Mouse (Mus musculus): ENCODE results near the gene Nrsn2.

Gene Nrsn2

DNA sequence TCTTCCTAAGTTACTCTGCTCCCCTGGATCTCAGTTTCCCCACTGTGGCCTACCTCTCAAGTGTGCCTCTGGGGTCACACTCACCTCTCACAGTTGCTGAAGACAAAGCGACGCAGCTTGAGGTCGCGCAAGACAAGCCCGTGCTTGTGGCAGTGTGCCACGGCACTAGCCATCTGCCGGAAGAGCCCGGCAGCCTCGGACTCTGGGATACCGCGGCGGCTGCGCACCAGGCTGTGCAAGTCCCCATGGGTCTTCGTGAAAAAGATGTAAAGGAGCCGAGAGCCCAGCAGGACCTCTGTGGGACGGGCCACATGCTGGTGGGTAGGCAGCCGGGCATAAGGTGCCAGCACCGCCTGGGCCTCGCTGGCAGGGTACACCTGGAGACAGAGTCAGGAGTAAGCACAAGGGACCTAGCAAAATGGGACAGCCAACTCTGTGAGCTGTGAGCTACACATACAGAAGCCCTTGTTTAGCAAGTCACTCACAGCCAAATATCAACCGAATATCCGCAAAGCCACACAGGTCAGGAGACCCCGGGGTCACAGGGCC is 36.7 kb downstream of the Nrsn2 start:
- peak; percentile 73 to 82 for DNase-seq

DNA sequence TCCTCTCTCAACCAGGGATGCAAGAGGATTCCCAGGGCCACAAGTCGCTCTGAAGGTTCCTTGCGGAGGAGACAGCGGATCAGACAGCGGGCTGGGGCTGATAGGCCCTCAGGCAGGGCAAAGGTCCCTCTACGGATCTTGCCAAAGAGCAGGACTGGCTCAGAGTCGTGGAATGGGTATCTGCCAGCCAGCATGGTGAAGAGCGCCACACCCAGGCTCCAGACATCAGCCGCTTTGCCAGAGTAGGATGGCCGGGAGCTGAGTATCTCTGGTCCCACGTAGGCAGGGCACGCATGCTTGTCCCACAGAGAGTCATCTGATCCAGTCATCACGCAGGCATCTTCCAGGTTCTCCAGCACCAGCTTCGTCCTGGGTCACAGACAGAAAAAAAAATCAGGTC is 38.1 kb downstream of the Nrsn2 start:
- DNase-seq: no peak

DNA sequence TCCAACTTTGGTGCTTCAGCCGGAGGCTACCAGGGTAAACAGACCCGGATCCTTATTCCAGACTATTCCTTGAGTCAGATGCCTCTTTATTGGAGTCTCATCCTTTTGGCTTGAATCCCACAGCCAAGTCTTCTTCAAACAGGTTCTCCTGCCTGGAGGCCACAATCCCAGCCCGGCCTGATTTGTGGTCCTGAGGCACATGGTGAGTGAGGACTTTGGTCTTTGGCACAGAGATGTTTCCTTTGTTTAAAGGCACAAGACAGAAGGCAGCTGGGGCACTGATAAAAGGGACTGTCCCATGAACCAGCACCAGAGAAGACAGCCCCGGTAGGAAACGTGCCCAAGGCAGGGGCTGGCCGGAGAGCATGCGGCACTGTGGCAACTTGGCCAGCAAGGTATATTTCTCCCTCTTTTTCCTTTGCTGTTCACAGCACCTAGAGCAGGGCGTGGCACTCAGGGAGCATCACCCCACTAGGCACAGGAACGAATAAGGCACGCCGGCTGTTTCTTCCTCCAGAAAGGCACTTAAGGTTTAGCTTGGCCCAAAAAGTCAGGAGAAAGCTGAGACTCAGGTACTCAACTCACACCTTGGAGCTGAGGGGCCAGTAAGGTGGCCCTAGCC is 38.7 kb downstream of the Nrsn2 start:
- DNase-seq: no peak

DNA sequence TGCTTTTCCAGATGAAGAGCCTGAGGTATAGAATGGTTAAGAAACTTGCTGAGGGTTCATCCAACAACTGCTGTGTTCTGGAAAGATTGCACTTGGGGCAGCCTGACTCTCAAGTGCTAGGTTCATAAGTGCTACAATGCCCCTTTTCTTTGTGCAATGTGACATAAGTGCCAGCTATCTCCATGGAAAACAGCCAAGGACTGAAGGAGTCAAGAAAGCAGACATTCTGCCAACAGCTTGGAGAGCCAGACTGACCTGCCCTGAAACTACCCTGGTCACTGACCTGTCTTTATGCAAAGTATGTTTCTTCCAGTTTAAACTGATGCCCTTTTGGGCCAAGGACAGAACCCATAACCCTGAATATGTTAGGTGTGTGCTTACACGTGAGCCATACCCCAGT is 39.6 kb downstream of the Nrsn2 start:
- DNase-seq: peak; percentile 35 to 57

DNA sequence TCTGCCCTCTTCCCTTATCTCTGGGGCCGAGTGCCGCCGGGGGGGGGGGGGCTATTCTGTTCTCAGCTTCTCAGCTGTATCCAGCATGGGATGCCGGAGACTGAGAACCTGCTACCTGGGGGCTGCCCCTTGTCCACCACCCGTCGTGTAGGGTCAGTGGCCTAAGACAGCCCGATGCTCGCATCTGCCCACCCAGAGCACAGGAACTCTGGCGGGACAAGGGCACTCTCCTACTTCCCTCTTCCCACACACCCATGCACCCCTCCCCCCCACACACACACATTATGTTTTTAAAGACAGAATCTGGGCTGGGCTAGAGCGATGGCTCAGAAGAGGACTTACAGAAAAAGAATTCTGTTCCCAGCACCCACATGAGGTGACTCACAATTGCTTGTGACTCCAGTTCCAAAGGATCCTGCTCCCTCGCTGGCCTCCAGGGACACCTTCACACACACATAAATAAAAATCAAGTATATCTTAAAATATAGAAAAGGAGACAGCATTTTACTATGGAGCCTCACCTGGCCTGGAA is 41.1 kb downstream of the Nrsn2 start:
- no peak for DNase-seq

DNA sequence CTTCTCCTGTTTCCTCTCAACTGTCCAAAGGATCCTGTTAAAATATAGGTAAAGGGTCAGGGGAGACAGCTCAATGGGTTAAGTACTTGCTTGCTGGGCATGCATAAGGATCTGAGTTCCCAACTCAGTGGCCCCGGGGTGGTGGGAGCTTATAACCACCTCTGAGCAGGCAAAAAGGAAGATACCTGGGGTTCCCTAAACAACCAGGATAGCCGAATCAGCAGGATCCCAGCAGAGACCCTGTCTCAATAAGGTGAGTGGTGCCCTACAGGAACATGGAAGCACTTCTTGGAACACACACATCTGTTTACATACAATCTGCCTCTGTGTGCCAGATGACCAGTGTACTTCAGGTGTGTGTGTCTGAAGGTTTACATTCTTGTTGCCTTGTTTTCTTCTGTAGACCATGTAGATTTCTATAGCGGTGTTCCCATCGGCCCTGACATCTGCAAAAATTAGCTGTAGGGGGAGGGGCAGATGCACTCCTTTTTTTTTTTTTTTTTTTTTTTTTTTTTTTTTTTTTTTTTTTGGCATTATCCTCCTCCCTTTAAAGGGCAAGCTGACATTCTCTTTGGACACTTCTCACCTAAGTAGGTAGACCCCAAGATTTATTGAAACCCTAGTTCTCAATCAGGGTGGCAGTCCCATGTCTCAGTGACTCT is 43.0 kb downstream of the Nrsn2 start:
- DNase-seq: no peak

DNA sequence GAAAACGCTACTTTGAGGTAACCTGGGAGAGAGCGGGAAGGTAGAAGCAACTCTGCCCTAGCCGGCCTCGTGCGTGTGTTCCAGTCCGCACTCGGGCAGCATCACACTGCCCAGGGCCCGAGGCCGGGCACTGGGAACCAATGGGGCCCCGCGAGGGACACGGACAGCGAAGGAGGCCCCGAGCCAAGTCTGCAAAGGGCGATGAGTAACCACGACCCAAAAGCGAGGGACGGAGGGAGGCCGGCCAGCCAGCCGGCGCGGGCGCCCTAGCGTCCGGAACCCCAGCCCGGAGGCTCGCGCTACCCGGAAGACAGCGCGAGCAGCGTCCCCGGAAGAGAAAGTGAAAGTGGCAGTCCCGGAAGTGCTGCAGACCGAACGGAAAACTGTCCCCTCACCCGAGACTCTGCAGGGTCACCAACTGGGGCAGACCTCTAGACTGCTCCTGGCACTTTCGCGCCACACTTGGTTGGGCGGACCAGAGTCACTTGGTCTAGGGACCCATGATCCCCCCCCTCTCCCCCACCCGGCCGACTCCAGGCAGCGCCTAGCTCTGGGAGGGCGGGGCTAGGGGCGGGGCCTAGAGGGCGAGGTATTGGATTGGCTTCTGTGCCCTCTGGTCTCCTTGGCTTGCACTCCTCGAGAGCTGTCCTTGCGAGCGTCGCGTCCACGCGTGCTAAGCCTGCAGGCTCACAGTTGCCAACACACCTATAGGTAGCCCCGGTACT is 44.2 kb downstream of the Nrsn2 start, which contains the start of gene Rbck1:
TSS of gene Rbck1 (minus strand) at position 553 of the 725 bp plus-strand sequence.
- DNase-seq: peak; percentile 92 to 95

DNA sequence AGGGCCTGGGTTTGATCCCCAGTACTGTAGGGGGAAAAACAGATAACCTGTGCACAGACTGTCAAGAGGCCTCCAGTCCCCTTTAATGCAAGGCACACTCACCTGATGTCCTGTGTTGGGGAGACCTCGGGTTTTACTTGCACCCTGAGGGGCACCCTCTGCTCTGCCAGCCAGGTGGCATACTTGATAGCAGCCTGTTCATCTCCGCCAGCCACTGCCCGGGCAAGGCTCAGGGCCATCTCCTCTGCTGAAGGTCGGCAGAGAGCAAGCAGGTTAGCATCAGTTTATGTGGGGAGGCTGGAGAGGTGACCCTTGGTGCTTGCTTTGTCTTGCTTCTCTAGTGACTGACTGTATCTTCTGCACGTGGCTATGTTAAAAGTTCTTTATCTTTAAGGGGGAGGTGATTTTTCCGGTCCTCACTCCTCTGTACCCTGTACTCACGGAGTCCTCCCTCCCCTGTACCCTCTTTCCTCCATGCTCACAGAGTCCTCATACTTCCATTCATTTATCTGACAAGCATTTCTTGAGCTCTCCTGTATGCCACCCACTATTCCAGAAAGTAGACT is 45.5 kb downstream of the Nrsn2 start:
- DNase-seq: no peak

DNA sequence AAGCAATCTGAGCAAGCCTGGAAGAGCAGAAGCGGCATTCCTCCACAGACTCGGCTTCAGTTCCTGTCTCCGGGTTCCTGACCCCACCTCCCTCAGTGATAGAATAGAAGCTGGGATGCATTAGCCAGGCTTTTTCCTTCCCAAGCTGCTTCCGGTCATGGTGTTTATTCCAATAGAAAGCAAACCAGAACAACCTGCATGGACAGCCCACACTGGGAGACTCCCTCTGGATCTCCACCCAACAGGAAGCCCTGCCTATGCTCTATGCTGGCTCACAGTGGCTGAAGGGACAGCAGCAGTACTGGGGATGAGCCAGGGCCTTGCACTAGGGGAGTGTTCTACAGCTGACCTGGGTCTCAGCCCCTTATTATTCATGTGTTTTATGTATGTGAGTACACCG is 48.5 kb downstream of the Nrsn2 start:
- no peak for DNase-seq

DNA sequence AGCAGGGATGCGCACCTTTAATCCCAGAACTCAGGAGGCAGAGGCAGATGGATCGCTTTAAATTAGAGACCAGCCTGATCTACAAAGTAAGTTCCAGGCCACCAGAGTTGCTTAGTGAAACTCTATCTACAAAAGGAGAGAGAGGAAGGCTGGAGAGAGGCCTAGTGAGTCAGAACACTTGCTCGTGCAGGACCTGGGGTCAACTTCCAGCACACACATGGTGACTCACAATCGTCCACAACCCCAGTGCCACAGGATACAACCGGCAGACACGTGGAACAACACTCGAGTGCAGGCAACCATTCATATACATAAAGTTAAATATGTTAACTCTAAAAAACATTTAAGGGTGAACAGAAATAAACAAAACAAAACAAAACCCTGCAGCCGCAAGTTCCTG is 49.8 kb downstream of the Nrsn2 start:
- no peak for DNase-seq

DNA sequence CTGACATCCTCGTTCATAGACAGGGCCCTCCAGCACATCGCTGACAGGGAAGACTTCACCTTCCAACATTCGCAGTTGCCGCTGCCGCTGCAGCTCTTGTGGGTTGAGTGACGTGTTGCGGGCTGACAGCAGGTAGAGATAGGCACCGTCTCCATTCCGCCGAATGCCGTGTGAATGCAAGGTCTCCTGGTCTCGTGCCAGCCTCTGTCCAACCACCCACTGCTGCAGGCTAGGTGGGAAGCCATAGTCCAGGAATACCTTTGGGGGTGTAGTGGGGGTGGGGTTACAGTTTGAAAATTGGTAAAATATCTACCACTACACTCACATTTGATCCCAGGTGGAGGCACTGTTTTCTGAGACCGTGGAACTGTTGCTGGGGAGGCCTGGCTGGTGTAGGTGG is 50.3 kb downstream of the Nrsn2 start:
- no peak for DNase-seq

DNA sequence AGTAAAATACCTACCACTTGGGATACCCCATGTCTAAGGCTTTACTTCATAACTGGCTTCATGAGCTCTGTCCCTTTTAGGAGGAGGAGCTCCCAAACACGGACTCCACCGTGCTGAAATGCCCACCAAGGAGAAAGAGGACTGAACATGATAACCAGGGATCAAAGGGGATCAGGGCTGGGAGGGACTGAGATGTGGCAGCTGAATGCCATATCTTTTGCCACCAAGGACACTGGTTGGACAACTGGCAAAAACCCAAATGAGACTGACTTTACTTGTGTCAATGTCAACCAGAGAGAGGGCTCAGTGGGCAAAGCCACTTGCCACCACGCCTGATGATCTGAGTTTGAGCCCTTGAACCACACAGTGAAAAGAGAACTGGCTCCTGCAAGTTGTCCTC is 51.6 kb downstream of the Nrsn2 start:
- DNase-seq: no peak

DNA sequence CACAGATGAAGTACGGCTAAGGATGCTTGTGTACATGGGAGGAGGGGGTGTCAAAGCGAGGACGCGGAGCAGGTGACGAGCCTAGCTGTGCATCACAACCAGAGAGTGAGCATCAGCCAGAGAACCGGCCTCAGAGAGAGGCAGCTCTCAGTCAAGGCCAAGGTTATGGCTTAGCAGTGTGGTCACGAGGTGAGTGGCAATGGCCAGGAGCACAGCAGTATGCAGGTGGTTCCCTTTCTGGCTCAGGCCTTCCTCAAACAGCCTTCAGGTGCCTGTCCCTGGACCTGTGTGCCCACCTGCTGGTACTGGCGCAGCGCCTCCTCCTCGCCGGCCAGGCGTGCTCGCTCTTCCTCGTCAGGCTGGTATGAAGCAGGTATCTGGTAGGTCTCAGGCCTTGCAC is 52.5 kb downstream of the Nrsn2 start:
- DNase-seq: peak; percentile 75 to 83

DNA sequence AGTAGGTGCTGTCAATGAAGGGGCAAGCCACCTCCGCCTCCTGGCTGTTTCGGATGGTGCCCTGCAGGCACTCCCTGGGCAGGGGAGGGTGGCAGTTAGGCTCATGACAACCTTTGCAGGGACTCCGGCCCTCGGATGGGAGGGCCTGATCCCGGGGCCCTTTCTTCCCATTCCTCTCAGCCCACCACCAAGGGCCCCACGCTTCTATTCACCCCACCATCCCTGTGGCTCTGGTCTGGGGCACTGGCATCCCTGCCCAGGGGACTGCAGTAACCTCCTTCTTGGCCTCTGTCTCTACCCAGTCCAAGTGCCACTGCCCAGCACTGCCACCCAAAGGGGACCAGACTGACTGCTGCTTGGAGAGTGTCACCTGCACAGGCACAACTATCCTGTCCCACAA is 54.2 kb downstream of the Nrsn2 start:
- DNase-seq: no peak

DNA sequence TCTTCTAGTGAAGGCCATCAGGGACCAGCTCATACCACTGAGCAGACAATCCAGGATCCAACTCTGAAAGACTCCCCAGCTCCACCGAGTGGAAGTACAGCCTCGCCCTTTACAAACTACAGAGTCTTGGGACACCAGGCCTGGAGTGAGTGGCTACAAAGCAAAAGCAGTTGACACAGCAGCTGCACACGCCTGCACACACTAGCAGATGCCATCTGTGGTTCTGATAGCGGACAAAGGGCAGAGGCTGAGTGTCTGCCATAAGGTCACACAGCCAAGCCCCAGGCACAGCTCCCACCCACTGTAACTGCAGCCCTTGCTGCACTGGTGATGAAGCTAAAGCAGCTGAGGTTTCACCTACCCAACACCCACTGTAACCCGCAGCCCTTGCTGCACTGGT is 54.9 kb downstream of the Nrsn2 start:
- DNase-seq: no peak

Measured in cerebellum, postnatal 25 days (tissue).